Mouse (Mus musculus) ES-E14 (cell line): ENCODE measurements around the gene Zfp512.

Source experiments
- CHD2 ChIP-seq: IDR thresholded peaks from 2 replicates; pipeline ENCODE4 v1.6.1; 2014; ENCODE audit warnings: mild to moderate bottlenecking, low read depth, low read length, inconsistent platforms
- ZNF384 ChIP-seq: IDR thresholded peaks from 2 replicates; pipeline ENCODE4 v1.6.1; 2012; ENCODE audit warnings: low read depth, low read length, inconsistent platforms

DNA sequence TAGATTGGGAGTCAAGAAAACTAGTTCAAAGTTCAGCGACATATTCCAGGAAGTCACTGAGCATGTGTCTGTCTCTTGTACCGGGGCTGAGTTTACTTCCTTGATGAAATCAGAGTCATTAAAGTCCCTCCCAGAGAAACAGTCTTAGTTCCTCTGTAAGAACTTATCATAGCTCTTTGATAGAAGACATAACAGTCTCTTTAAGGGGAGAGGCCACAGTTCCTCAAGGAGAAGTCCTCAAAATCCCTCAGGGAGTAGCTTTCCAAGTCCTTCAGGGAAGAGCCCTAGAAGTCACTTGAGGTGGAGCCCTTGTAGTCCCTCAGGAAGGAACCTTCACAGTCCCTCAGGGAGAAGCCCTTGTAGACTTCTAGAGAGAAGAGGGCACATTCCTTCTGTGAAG lies 895 bp upstream of the Zfp512 start:
- TF ChIP-seq ZNF384: no peak
- TF ChIP-seq CHD2: no peak
